Mouse (Mus musculus): ENCODE data around the gene Nav2. TPM values are rescaled to one million over a fixed set of nuclear protein-coding genes. Genes with fewer than 3 reads are reported as not detected.

Gene Nav2
- total and polyA plus RNA-seq, 2 experiments from 2014 or later, result 16.3 to 44.0 TPM

DNA sequence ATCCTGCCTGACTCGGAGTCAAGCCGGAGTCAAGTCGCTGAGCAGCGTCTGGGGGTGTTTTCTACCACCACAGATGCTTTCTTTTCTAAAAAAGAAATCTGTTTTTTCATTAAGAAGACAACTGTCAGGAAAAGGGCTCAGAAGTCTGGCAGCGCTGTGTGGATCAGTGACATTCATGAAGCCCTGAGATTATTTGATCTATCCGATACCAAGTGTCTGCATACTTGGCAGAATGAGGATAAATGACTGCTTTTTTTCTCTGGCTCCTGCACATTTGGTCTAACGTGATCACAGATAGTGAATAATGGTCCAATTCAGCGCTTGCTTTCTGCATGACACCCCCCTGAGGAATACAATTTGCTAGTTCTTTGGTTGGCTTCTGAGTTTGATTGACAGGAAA, 533.7 kb downstream of the Nav2 start:
- Histone ChIP-seq H3K9me3 (ENCODE audit: low read length) (no peaks in the 10 kb centered on the region), H3K27me3 (ENCODE audit: insufficient read depth, low read length) (no peaks in the 10 kb centered on the region), H3K9ac (no peak overlapping the region), H3K4me2 (ENCODE audit: low read depth) (no peak overlapping the region), H3K36me3 (ENCODE audit: insufficient read depth) (no peaks in the 10 kb centered on the region; the same call in 1 of the 2 replicates), H3K4me3 (ENCODE audit: low read depth, low read length) (no peak overlapping the region), H3K27ac (ENCODE audit: low read depth, low read length) (peak overlapping the region; percentile 57), H3K4me1 (ENCODE audit: insufficient read depth) (no peaks in the 10 kb centered on the region)
- 37% methylated on average over 8 of the region's 8 CpGs for WGBS
- TF ChIP-seq CTCF (IDR thresholded peaks at IDR 0.05; ENCODE audit: low read depth), result no peak
- DNase-seq, result peak; percentile 39
- ATAC-seq, result peak; percentile 74

DNA sequence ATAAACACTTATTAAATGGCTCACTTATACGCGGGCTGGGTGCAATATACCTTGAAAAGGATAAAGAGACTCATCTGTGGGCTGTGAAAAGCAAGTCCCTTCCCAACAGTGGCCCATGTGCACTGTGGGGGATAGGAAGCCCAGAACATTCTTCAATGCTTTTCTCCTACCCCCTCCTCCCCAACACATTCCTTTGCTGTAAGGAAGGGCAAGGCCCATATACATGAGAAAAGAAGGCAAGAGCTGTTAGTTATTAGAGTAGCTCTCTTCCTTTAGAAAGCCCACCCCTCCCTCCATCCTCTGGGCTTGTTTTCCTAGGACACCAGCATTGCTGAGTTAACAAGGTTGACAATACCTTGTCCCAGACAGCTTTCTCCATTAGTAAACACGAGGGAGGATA, 540.1 kb downstream of the Nav2 start:
- H3K4me2 ChIP-seq (ENCODE audit: low read depth), result no peak overlapping the region
- no peak overlapping the region for H3K27ac ChIP-seq (ENCODE audit: low read depth, low read length)
- no peaks in the 10 kb centered on the region for H3K27me3 ChIP-seq (ENCODE audit: insufficient read depth, low read length)
- 67% methylated on average over 3 of the region's 3 CpGs for WGBS
- no peak for TF ChIP-seq CTCF (IDR thresholded peaks at IDR 0.05; ENCODE audit: low read depth)
- peaks cover 12% of the 10 kb centered on the region for H3K36me3 ChIP-seq (ENCODE audit: insufficient read depth)
- DNase-seq (no peak), ATAC-seq (no peak)
- no peaks in the 10 kb centered on the region for H3K4me1 ChIP-seq (ENCODE audit: insufficient read depth)
- H3K9me3 ChIP-seq (ENCODE audit: low read length), result no peaks in the 10 kb centered on the region
- no peak overlapping the region for H3K9ac ChIP-seq
- no peak overlapping the region for H3K4me3 ChIP-seq (ENCODE audit: low read depth, low read length)

DNA sequence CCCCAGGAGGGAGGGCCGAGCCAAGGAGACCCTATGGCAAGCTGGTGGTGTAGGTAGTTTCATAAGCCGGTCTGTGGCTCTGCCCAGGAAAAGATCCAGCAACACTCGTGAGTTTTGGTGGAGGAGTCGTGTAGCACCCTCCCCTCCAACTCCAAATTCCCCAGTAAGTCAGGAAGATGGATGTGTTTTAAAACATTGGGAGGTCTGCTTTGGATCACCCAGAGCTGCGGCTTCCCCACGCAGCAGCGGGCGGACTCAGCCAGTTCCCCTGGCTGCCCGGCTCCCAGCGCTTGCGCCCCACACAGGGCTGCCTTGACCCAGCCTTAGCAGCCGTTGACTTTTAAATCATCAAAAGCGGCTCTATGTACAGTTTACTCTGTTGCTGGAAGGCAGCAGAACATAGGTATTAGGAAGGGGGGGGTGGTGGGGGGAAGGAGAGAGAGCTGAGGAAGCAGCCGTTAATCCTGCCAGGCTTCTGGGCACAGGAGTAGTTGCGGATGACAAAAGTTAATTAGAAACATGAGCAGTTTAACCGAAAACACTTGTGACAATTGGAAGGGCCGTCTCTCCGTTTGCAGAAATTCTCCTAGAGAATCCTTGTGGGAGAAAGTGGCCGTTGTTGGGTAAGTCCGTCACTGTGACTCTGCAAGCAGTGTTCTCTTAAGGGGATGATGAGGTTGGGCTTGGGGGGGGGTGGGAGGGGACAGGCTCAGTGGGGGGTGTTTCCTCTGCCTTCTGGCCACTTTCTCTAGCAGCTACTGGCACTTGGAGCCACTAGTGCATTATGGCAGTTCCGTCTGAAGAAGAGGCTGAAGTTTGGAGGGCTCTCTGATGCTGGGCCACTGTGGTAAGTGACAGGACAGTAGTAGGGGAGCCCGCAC, 542.0 kb downstream of the Nav2 start:
- H3K27me3 ChIP-seq (ENCODE audit: insufficient read depth, low read length), result no peaks in the 10 kb centered on the region
- no peak overlapping the region for H3K4me3 ChIP-seq (ENCODE audit: low read depth, low read length)
- TF ChIP-seq CTCF (IDR thresholded peaks at IDR 0.05; ENCODE audit: low read depth), result no peak
- WGBS, result 24% methylated on average over 22 of the region's 22 CpGs
- ATAC-seq (peak; percentile 54), DNase-seq (no peak)
- no peaks in the 10 kb centered on the region for H3K4me1 ChIP-seq (ENCODE audit: insufficient read depth)
- H3K4me2 ChIP-seq (ENCODE audit: low read depth), result 0 out of 2 replicates have a peak overlapping the region, but pooled peaks have one; percentile 17
- H3K27ac ChIP-seq (ENCODE audit: low read depth, low read length), result no peak overlapping the region
- no peaks in the 10 kb centered on the region for H3K9me3 ChIP-seq (ENCODE audit: low read length)
- peaks cover 19% of the 10 kb centered on the region for H3K36me3 ChIP-seq (ENCODE audit: insufficient read depth)
- H3K9ac ChIP-seq, result no peak overlapping the region

DNA sequence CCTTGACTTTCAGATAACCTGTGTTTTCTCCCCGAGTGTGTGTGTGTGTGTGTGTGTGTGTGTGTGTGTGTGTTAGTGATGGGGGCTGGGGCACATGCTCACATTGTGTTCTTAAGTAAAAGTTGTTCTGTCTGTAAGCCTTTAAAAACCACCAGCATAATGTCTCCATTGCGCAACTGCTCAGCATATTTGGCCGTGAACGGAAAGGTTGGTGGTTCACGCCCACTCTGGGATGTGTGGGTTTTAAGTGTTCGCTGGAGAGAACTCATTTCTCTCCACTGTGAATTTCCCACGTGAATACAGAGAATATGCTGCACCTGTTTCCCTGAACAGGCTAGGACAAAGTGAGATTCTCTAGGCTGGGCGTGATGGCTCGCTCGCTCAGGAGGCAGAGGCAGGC, 542.7 kb downstream of the Nav2 start:
- no peak overlapping the region for H3K4me3 ChIP-seq (ENCODE audit: low read depth, low read length)
- H3K9me3 ChIP-seq (ENCODE audit: low read length), result no peaks in the 10 kb centered on the region
- H3K4me1 ChIP-seq (ENCODE audit: insufficient read depth), result no peaks in the 10 kb centered on the region
- H3K4me2 ChIP-seq (ENCODE audit: low read depth), result no peak overlapping the region
- ATAC-seq (no peak), DNase-seq (no peak)
- no peak overlapping the region for H3K27ac ChIP-seq (ENCODE audit: low read depth, low read length)
- 92% methylated on average over 10 of the region's 10 CpGs for WGBS
- no peak for TF ChIP-seq CTCF (IDR thresholded peaks at IDR 0.05; ENCODE audit: low read depth)
- no peaks in the 10 kb centered on the region for H3K27me3 ChIP-seq (ENCODE audit: insufficient read depth, low read length)
- no peak overlapping the region for H3K9ac ChIP-seq
- H3K36me3 ChIP-seq (ENCODE audit: insufficient read depth), result peaks cover 19% of the 10 kb centered on the region

DNA sequence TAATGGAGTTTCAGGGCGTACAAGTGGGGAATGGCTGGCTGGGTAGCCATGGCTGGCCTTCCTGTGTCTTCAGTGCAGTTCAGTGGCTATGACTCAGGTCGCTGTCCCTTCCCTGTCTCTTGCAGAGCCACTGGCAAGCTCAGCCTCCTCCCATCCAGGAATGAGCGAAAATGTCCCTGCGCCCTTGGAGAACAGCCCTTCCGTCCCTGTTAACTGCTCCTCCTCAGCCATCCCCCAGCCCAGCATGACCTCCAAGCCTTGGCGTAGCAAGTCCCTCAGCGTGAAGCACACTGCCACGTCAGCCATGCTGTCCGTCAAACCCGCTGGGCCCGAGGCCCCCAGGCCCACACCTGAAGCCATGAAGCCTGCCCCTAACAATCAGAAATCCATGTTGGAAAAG, 543.8 kb downstream of the Nav2 start:
- Histone ChIP-seq H3K27me3 (ENCODE audit: insufficient read depth, low read length) (no peaks in the 10 kb centered on the region), H3K9me3 (ENCODE audit: low read length) (no peaks in the 10 kb centered on the region), H3K4me3 (ENCODE audit: low read depth, low read length) (no peak overlapping the region), H3K9ac (no peak overlapping the region), H3K4me2 (ENCODE audit: low read depth) (no peak overlapping the region), H3K4me1 (ENCODE audit: insufficient read depth) (no peaks in the 10 kb centered on the region), H3K36me3 (ENCODE audit: insufficient read depth) (peaks cover 19% of the 10 kb centered on the region), H3K27ac (ENCODE audit: low read depth, low read length) (no peak overlapping the region)
- no peak for TF ChIP-seq CTCF (IDR thresholded peaks at IDR 0.05; ENCODE audit: low read depth)
- WGBS, result 76% methylated on average over 11 of the region's 11 CpGs
- no peak for DNase-seq
- ATAC-seq, result no peak

DNA sequence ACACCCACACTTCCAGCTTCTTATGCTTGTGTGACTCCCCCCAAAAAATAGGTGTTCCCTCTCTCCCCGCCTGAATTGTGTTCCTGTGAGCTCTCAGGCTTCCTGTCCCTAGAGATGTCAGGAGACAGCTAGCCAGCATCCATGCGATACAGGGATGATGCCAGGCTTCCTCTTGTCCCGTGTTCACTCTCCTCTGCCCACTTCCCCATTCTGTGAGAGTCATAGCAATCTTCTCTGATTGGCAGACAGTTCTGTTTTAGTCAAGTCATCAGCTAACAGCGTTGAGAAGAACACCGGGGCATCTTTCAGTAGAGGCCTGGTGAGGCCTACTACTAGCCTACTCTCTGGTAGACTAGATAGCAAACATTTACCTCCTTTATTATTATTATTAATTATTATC, 546.1 kb downstream of the Nav2 start:
- Histone ChIP-seq H3K9ac (no peak overlapping the region), H3K4me2 (ENCODE audit: low read depth) (no peak overlapping the region), H3K36me3 (ENCODE audit: insufficient read depth) (peaks cover 19% of the 10 kb centered on the region), H3K9me3 (ENCODE audit: low read length) (no peaks in the 10 kb centered on the region), H3K27ac (ENCODE audit: low read depth, low read length) (no peak overlapping the region), H3K27me3 (ENCODE audit: insufficient read depth, low read length) (no peaks in the 10 kb centered on the region), H3K4me3 (ENCODE audit: low read depth, low read length) (no peak overlapping the region), H3K4me1 (ENCODE audit: insufficient read depth) (no peaks in the 10 kb centered on the region)
- ATAC-seq (no peak), DNase-seq (no peak)
- WGBS, result 88% methylated on average over 5 of the region's 5 CpGs
- no peak for TF ChIP-seq CTCF (IDR thresholded peaks at IDR 0.05; ENCODE audit: low read depth)

DNA sequence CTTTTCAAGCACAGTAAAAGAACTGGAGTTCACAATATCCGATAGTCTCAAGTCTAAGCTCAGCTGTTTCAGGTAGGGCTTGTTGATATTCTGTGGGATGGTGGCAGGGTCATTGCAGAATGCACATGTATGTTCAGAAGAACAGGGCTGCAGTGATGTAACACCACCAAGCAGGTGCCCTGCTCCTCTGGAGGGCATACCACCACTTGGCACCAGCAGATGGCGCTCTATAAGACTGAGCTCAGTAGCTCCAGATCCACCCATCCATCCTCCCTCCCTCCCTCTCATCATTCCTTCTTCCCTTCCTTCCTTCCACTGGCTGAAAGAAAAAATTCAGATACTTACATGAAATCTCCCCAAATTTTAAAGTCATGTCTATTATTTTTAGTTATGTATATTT, 547.6 kb downstream of the Nav2 start:
- H3K9me3 ChIP-seq (ENCODE audit: low read length), result no peaks in the 10 kb centered on the region
- WGBS, result 63% methylated on average over 2 of the region's 2 CpGs

More for the DNA sequence above, 547.6 kb downstream of the Nav2 start:
- H3K9ac ChIP-seq, result no peak overlapping the region
- ATAC-seq, result peak; percentile 72
- peak; percentile 72 for TF ChIP-seq CTCF (IDR thresholded peaks at IDR 0.05; ENCODE audit: low read depth)
- no peaks in the 10 kb centered on the region for H3K4me1 ChIP-seq (ENCODE audit: insufficient read depth)
- no peak overlapping the region for H3K27ac ChIP-seq (ENCODE audit: low read depth, low read length)
- DNase-seq, result peak; percentile 57
- H3K4me2 ChIP-seq (ENCODE audit: low read depth), result no peak overlapping the region
- H3K27me3 ChIP-seq (ENCODE audit: insufficient read depth, low read length), result no peaks in the 10 kb centered on the region
- H3K36me3 ChIP-seq (ENCODE audit: insufficient read depth), result peaks cover 19% of the 10 kb centered on the region
- H3K4me3 ChIP-seq (ENCODE audit: low read depth, low read length), result no peak overlapping the region
